Mouse (Mus musculus) hindbrain, embryonic 11.5 days (tissue): ENCODE data around the gene Wfs1. TPM values are rescaled to one million over a fixed set of nuclear protein-coding genes. Genes with fewer than 3 reads are reported as not detected.

Experiments
- ATAC-seq: fragments of 200-750 bp; cut with Nextera tagmentation; 2 replicates; pipeline ENCODE4 v1.8.0; 2017; ENCODE audit warnings: mild to moderate bottlenecking, moderate TSS enrichment, moderate library complexity; ENCODE audit not compliant: low FRiP score
- DNase-seq: peaks from one replicate; pipeline ENCODE4 v3.0.0-alpha.2; 2015; ENCODE audit warnings: low spot score
- H3K27ac ChIP-seq: fragments of 300-500 bp; sonication (generic); 2 replicates; pipeline ENCODE4 v1.5.1; 2014; ENCODE audit warnings: mild to moderate bottlenecking, low read depth, low read length
- H3K27me3 ChIP-seq: fragments of 300-500 bp; sonication (generic); 2 replicates; pipeline ENCODE4 v1.6.1; 2014; ENCODE audit warnings: mild to moderate bottlenecking, low read length, moderate library complexity, mixed read lengths; ENCODE audit not compliant: control insufficient read depth, insufficient read depth
- H3K36me3 ChIP-seq: fragments of 300-500 bp; sonication (generic); 2 replicates; pipeline ENCODE4 v1.6.1; 2014; ENCODE audit warnings: mild to moderate bottlenecking, low read length, moderate library complexity, mixed read lengths; ENCODE audit not compliant: control insufficient read depth, insufficient read depth
- H3K4me1 ChIP-seq: fragments of 300-500 bp; sonication (generic); replicated peaks from 2 replicates; pipeline ENCODE4 v1.6.1; 2014; ENCODE audit warnings: low read length, mixed read lengths; ENCODE audit not compliant: control insufficient read depth, insufficient read depth
- H3K4me2 ChIP-seq: fragments of 300-500 bp; sonication (generic); replicated peaks from 2 replicates; pipeline ENCODE4 v1.6.1; 2014; ENCODE audit warnings: mild to moderate bottlenecking, low read depth, low read length
- H3K4me3 ChIP-seq: fragments of 300-500 bp; sonication (generic); 2 replicates; pipeline ENCODE4 v1.5.1; 2014; ENCODE audit warnings: low read depth, low read length
- H3K9ac ChIP-seq: fragments of 300-500 bp; sonication (generic); 2 replicates; pipeline ENCODE4 v1.6.1; 2014; ENCODE audit warnings: low read depth, low read length
- H3K9me3 ChIP-seq: fragments of 300-500 bp; sonication (generic); 2 replicates; pipeline ENCODE4 v1.6.1; 2016; ENCODE audit warnings: low read length; ENCODE audit not compliant: control insufficient read depth
- WGBS: fragments of 180-500 bp; shearing (Covaris S2); extraction: QIAGEN DNeasy Blood & Tissue Kit; methylation state at CpG from one replicate; pipeline ENCODE4 v1.1.7; 2014; 5-methylcytosine and 5-hydroxymethylcytosine counted together
- polyA plus RNA-seq: library from polyadenylated mRNA; unstranded; fragments of >200 nt; fragmentation: Nextera tagmentation; extraction: Ambion mirVana; gene quantifications from 2 replicates; pipeline ENCODE4 v1.2.1, GENCODE M21; 2014

Gene Wfs1
- polyA plus RNA-seq: 6.0 and 7.0 TPM in 2 replicates

GRCm38 (mm10) chr5:36988781-36989624, at the start of gene Wfs1:
TSS of gene Wfs1 (minus strand) at chr5:36989205.
- under 1% methylated on average over 59 of the region's 60 CpGs for WGBS
- ATAC-seq: peak; percentile 97
- no peaks in the 10 kb centered on the region for H3K36me3 ChIP-seq

GRCm38 (mm10) chr5:37036884-37037283, 47.9 kb upstream of the Wfs1 start:
- ATAC-seq (no peak), DNase-seq (no peak)
- H3K4me1 ChIP-seq: no peaks in the 10 kb centered on the region; the same call in 1 of the 2 replicates
- H3K4me3 ChIP-seq: no peak overlapping the region
- H3K4me2 ChIP-seq: no peak overlapping the region
- 70% methylated on average over 3 of the region's 3 CpGs for whole genome bisulfite sequencing
- no peaks in the 10 kb centered on the region for H3K9me3 ChIP-seq
- no peak overlapping the region for H3K27ac ChIP-seq
- peaks cover under 1% of the 10 kb centered on the region; the same call in 1 of the 2 replicates for H3K27me3 ChIP-seq
- no peaks in the 10 kb centered on the region for H3K36me3 ChIP-seq
- H3K9ac ChIP-seq: no peak overlapping the region

More at GRCm38 (mm10) chr5:36988781-36989624, at the start of gene Wfs1:
- Histone ChIP-seq H3K9ac (peak within 1 kb of the TSS; percentile 64), H3K4me2 (peak within 1 kb of the TSS; percentile 97), H3K4me3 (peak within 1 kb of the TSS; percentile 67), H3K27ac (no peak within 1 kb of the TSS), H3K4me1 (peaks cover 5% of the 10 kb centered on the region; the same call in 1 of the 2 replicates), H3K27me3 (no peaks in the 10 kb centered on the region), H3K9me3 (no peaks in the 10 kb centered on the region)
- peak; percentile 96 for DNase-seq

- Histone ChIP-seq H3K36me3 (no peaks in the 10 kb centered on the region), H3K9me3 (no peaks in the 10 kb centered on the region), H3K27me3 (peaks cover 7% of the 10 kb centered on the region), H3K9ac (no peak overlapping the region), H3K27ac (no peak overlapping the region), H3K4me3 (no peak overlapping the region), H3K4me2 (no peak overlapping the region), H3K4me1 (no peaks in the 10 kb centered on the region; the same call in 1 of the 2 replicates)
- ATAC-seq (no peak), DNase-seq (no peak)
- 87% methylated on average over 6 of the region's 6 CpGs for WGBS
Measured at GRCm38 (mm10) chr5:37035896-37036295, 46.9 kb upstream of the Wfs1 start.

GRCm38 (mm10) chr5:37035192-37035591, 46.2 kb upstream of the Wfs1 start:
- H3K9me3 ChIP-seq: no peaks in the 10 kb centered on the region
- 76% methylated on average over 6 of the region's 6 CpGs for WGBS

GRCm38 (mm10) chr5:37030753-37031152, 41.7 kb upstream of the Wfs1 start:
- ATAC-seq (no peak), DNase-seq (no peak)
- Histone ChIP-seq H3K4me1 (peaks cover 5% of the 10 kb centered on the region), H3K27me3 (peaks cover 48% of the 10 kb centered on the region), H3K36me3 (no peaks in the 10 kb centered on the region), H3K9ac (no peak overlapping the region), H3K4me2 (no peak overlapping the region), H3K4me3 (no peak overlapping the region), H3K9me3 (no peaks in the 10 kb centered on the region), H3K27ac (no peak overlapping the region)
- WGBS: 69% methylated on average over 9 of the region's 9 CpGs

More at GRCm38 (mm10) chr5:37035192-37035591, 46.2 kb upstream of the Wfs1 start:
- H3K4me1 ChIP-seq: no peaks in the 10 kb centered on the region
- no peak overlapping the region for H3K27ac ChIP-seq
- H3K4me3 ChIP-seq: no peak overlapping the region
- no peak for DNase-seq
- H3K36me3 ChIP-seq: no peaks in the 10 kb centered on the region
- no peak overlapping the region for H3K4me2 ChIP-seq
- no peak overlapping the region for H3K9ac ChIP-seq
- ATAC-seq: no peak
- H3K27me3 ChIP-seq: peaks cover 14% of the 10 kb centered on the region

- H3K9ac ChIP-seq: 0 out of 2 replicates have a peak overlapping the region, but pooled peaks have one; percentile 19
- ATAC-seq: peak; percentile 17; the same call in 1 of the 2 replicates
Measured at GRCm38 (mm10) chr5:37029326-37029905, 40.4 kb upstream of the Wfs1 start.

GRCm38 (mm10) chr5:37028486-37029311, 39.7 kb upstream of the Wfs1 start:
- no peak overlapping the region for H3K27ac ChIP-seq
- peak overlapping the region; percentile 38; the same call in 1 of the 2 replicates for H3K9ac ChIP-seq
- ATAC-seq: peak; percentile 75
- H3K4me1 ChIP-seq: peaks cover 5% of the 10 kb centered on the region
- no peaks in the 10 kb centered on the region for H3K9me3 ChIP-seq
- peak overlapping the region; percentile 90 for H3K4me2 ChIP-seq
- peak; percentile 63 for DNase-seq
- peak overlapping the region; percentile 47 for H3K4me3 ChIP-seq
- WGBS: 0% methylated on average over 60 of the region's 72 CpGs
- H3K36me3 ChIP-seq: no peaks in the 10 kb centered on the region
- peaks cover 48% of the 10 kb centered on the region for H3K27me3 ChIP-seq

More at GRCm38 (mm10) chr5:37029326-37029905, 40.4 kb upstream of the Wfs1 start:
- H3K4me1 ChIP-seq: peaks cover 5% of the 10 kb centered on the region
- WGBS: 2% methylated on average over 17 of the region's 17 CpGs
- no peak for DNase-seq
- H3K27me3 ChIP-seq: peaks cover 48% of the 10 kb centered on the region
- H3K27ac ChIP-seq: no peak overlapping the region
- H3K4me3 ChIP-seq: peak overlapping the region; percentile 47
- no peaks in the 10 kb centered on the region for H3K36me3 ChIP-seq
- no peaks in the 10 kb centered on the region for H3K9me3 ChIP-seq
- H3K4me2 ChIP-seq: peak overlapping the region; percentile 90

GRCm38 (mm10) chr5:37028104-37028485, 39.1 kb upstream of the Wfs1 start:
- H3K27ac ChIP-seq: no peak overlapping the region
- peak; percentile 90 for ATAC-seq

More at GRCm38 (mm10) chr5:37028104-37028485, 39.1 kb upstream of the Wfs1 start:
- H3K36me3 ChIP-seq: no peaks in the 10 kb centered on the region
- DNase-seq: peak; percentile 93
- H3K4me2 ChIP-seq: peak overlapping the region; percentile 90
- H3K27me3 ChIP-seq: peaks cover 48% of the 10 kb centered on the region
- H3K9me3 ChIP-seq: no peaks in the 10 kb centered on the region
- H3K4me3 ChIP-seq: peak overlapping the region; percentile 47
- peak overlapping the region; percentile 58; the same call in 1 of the 2 replicates for H3K9ac ChIP-seq
- H3K4me1 ChIP-seq: peaks cover 5% of the 10 kb centered on the region
- under 1% methylated on average over 35 of the region's 37 CpGs for WGBS
